Mouse (Mus musculus): ENCODE data around the gene Tubb2a.

Gene Tubb2a

DNA sequence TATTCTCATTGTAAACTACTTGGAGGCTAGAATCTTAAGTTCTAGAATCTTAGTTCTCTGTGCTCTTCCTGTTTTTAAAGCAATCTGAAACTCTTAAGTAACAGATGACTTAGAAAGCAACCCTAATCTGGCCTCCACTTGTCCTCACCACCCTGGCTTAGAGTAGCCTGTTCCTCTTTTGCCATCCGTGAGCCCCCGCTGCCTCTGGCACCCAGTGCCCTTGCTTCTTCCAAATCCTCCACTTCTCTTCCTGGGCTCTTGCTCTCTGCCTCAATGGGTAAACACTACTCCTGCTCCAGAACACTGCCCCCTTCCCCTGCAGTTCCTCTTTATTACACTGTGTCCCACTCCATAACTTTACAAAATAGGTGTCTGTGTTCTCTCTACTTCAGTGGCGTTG lies 26.1 kb downstream of the Tubb2a start:
- no peak for DNase-seq (ENCODE audit: low spot score)

DNA sequence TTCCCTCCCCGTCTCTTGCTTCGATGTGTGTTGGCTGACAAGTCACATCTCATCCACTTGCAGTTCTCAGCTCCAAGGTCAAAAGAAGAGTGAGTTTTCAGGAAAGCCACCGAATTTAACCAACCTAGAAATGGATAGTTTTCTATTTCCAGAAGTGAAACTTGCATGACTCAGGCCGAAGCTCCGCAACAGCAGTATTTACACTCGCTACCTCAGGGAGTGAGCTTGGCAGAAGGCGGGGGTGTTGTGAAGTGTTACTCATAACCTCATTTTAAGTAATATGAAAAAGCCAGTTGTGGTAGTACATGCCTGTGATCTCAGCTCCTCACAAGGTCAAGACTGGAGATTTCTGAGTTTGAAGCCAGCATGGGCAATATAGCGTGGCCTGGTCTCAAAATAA lies 27.3 kb downstream of the Tubb2a start:
- DNase-seq (ENCODE audit: low spot score), result peak; percentile 62

DNA sequence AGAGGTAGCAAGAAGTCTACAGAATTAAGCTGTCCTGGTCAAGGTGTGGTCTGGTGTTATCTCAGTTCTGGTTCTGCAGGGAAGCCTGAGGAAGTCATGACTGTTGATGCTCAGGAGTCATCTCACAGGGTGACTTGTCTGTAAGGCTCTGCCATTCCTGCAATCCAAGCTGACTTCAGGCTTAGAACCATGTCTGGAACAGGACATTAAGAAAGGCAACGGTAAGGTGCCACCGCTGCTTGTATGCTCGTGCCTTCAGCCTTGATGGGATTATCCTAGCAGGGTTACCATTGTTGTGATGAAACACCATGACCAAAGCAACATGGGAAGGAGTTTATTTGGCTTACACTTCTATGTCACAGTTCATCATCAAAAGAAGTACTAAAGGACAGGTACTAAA lies 30.3 kb downstream of the Tubb2a start:
- DNase-seq (ENCODE audit: low spot score), result no peak

DNA sequence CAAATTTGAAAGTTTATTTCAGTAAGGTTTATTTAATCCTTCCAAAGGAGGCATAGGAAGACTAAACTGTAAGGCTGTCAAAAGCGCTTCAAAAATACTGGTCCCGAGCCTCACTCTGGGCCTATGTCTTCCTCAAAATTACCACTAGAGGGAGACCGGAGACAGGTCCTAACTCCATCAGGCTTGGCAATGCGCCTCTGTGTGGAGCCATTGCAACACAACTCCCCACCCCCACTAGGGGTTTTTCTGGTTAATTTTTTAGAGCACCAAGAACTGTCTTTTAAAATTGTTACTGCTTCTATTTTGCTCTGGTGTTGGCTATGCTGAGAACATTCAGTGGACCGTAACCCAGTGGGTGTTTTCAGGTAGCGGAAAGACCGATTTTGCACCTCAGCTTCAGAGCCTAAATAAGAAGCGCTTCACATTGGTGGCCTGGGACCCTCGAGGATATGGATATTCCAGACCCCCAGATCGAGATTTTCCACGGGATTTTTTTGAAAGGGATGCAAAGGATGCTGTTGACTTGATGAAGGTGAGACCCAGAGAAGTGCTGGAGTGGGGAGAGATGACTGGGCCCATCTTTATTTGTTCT lies 31.3 kb downstream of the Tubb2a start:
- peak; percentile 83 for DNase-seq (ENCODE audit: low spot score)

DNA sequence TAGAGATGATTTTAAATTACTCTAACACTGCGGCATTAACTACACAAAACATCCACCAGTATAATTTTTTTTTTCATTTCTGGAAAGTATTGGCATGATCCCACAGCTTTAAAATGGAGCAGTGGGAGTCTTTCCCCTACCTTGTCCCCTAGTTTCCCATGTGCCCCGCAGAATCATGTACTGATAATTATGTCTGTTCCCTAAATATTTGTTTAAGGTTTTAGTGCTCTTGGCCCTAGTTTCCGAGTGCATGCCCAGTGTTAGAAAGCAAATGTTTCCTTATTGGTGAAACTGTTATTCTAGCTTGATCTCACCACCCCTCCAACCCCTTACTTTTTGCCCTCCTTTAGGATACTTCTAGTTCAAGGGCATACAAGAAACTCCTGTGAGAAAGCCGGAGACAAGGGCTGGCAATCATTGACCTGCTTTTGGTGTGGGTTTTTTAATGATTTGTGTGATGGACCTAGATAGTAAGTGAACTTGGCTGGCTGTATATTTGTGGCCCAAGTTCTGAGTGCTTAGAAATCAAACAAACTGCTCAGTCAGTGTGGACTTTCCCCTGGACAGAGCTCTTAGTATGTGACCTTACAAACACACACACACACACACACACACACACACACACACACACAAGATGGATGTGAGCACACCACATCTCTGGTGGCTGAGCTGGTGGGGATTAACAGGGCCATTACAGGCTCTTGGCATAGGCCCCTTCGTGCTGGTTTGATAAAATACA lies 32.1 kb downstream of the Tubb2a start:
- no peak for DNase-seq (ENCODE audit: low spot score)

DNA sequence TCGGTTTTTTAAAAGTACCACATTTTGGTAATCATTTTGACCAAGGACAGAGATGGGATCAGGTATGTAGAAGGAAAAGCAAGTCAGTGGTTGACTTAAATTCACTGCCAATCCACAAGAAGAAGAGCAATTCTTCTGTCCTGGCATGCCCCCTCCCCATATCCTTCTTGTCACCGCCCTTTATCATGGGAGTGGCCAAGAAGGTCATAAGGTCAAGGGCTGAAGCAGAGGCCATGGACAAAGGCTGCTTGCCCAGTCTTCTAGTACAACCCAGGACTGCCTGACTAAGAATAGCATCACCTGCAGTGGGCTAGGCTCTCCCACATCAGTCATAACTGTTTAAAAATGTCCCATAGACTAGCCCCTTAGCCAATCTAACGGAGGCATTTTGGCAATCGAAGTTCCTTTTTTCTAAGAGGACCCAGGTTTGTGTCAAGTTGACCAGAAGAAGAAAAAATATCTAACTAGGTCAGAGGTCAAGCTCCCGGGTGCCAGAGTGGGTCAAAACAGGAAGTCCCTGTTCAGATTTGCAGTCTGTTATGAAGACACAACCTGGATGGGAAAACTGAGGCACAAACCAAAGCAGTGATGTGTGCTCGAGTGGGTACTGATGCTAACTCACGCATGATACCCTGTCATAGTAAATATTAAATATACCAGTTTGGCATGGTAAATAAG lies 34.0 kb downstream of the Tubb2a start:
- DNase-seq (ENCODE audit: low spot score), result no peak

DNA sequence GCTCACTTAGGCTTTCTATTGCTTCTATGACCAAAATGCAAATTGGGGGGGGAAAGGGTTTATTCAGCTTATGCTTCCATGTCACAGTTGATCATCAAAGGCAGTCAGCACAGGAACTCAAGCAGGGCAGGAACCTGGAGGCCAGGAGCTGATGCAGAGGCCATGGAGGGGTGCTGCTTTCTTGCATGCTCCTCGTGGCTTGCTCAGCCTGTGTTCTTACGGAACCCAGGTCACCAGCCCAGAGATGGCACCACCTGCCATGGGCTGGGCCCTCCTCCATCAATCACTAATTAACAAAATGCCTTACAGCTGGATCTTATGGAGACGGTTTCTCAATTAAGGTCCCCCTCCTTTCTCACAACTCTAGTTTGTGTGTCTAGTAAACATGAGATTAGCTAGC lies 37.7 kb downstream of the Tubb2a start:
- no peak for DNase-seq (ENCODE audit: low spot score)

DNA sequence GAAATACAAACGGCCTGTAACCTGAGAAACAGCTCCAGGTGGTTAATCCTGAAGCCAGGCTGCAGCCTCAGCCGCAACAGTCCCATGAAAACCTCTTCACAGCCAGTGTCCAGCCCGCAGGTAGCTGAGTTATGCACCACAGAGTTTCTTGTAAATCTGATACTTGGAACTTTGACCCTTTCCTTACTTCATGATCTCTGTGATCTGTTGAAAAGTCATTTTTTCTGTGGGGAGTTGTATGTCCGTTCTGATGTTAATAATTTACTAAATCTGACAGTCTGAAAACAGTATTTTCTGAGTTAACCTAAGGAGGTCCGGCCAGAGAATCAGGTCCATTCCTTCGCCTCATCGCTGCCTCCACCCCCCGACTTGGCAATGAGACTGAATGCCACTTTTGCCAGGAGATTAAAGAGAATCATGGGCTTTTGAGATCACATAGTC lies 38.9 kb downstream of the Tubb2a start:
- no peak for DNase-seq (ENCODE audit: low spot score)

DNA sequence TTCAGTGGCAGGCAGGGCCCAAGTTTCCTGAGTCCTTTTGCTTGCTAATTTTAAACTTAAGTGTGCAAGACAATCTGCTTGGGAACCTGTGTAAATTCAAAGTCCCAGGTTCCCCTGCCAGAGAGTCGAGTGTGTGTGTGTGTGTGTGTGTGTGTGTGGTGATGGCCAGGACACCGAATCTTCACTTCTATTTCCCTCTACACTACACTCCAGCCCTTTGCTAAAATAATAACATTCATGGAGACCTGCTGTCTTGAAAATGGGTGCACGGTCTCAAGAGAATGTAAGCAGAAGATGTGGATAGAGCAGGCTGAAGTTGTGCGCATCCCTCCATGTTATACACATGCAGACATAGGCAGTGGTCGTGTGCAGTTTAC lies 39.8 kb downstream of the Tubb2a start:
- DNase-seq (ENCODE audit: low spot score), result no peak

DNA sequence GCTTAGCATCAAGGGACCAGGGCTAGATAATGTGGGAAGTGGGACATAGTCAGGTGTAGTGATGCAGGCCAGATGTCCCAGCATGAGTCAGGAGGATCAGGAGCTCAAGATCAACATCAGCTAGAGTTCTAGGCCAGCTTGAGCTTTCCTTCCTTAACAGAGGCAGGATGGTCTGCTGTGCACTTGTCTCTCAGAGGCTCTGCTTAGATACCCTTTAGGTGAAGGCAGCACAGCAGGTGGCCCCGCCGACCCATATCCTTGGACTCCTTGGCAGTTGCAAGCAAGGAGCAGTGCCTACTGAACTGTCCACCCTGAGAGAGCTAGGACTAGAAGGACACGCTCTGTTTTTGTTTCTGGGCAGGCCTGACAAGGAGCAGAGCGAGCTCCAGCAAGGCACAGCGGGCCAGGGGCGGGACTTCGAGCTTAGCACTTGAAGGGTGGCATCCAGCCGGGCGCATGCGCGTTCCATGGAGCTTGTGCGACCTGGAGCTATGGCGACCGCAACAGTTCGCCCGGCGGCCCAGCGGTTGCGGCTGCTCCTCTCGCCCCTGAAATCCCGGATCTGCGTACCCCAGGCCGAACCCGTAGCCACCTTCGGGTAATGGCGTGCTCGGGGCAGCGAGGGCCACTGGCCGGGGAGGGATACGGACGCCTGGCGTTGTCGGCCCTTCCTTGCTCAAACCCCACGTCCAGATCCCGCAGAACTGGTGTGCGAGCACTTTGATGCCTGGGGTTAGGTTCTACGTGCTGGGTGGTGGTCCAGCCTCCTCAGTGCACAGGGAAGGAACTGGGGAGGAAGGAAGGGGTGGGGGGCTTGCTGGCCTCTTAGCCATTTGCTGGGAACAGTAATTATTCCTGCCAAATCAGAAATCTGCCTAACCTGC lies 40.4 kb downstream of the Tubb2a start, which contains the start of gene Bphl:
Bphl (plus strand) TSS at position 426 of the 884 bp plus-strand sequence.
- peak; percentile 89 for DNase-seq (ENCODE audit: low spot score)

DNA sequence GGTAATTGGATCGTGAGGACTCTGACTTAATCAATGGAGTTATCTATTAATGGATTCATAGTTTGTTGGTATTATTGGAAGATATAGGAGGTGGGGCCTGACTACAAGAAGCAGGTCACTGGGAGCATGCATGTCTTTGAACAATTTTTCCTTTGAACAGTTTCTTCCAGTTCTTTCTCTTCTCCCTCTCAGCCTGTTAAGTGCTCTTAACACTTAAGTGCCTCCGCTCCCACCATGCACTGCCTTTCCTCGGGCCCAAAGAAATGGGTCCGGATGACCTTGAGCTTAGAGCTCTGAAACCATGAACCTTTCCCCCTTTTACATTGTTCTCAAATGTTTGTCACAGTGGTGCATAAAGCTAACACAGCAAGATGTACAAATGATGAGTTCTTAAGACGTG lies 41.1 kb downstream of the Tubb2a start:
- DNase-seq (ENCODE audit: low spot score), result no peak

DNA sequence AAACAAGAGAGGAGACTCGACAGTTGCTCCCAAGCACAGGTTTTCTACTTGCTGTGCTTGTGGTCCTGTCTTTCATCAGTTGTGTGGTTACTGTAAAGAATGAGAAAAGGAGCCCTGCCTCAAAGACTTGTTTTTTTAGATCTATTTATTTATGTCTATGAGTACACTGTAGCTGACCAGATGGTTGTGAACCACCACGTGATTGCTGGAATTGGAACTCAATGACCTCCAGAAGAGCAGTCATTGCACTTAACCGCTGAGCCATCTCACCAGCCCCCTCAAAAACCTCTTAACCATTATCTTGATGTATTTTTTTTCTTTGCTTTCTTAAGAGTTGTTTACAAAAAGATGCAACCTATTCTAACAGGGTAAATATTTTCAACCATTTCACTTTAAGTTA lies 42.4 kb downstream of the Tubb2a start:
- no peak for DNase-seq (ENCODE audit: low spot score)

DNA sequence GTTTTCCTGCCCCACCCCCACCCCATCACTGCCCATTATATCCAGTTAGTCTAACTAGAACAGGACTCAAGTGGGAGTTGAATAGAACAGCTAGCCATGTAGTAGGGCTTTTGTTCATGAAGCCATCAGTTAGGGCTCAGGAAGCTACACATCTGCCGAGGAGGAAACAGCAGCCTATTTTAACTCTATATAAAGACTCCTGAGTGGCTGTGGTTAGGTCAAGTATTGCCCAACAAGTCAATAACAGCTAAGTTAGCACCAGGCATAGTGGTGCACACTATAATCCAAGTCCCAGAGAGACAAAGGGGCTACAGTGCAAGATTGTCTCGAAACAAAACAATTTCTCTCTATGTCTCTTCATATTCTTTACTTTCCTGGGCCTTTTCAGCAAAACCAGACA lies 45.8 kb downstream of the Tubb2a start:
- DNase-seq (ENCODE audit: low spot score), result no peak

All from left cerebral cortex, adult 11 months (tissue).